Mouse (Mus musculus): ENCODE measurements around the gene Mt3. TPM values are rescaled to one million over a fixed set of nuclear protein-coding genes. Genes with fewer than 3 reads are reported as not detected.
"Not testable (repeated sequence)": the region's sequence is repeated elsewhere in the genome, so short reads cannot be mapped to it uniquely, and the experiment has no call there.

The Mt3 gene
- polyA plus RNA-seq, 1 experiment = not detected

DNA sequence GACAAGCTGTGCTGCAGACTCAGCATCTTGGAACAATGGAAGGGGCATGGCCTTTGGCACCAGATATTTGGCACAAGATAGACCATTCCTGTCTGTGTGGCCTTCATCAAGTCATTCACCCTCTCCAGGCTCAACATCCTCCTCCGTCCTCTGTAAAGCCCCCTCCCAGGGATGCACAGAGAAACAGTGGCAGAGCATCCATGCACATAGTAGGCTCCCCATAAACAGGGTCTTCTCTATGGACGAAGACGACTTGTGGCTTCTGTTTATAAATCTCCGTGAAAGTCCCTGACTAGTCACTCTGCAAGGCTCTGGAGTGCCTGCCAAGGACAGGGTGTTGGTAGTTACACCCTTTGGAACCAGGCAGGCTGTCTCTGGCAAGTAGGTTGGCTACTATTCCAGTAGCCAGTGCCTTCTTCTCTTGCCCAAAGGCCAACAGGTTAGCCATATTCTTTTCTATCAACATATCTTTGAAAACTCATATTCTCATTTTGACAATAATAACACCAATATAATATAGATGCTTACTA lies 12.1 kb upstream of the Mt3 start:
- TF ChIP-seq CTCF (IDR thresholded peaks at IDR 0.05; ENCODE audit: low read depth, low read length) = no peak
- TF ChIP-seq POLR2A (IDR thresholded peaks at IDR 0.05; ENCODE audit: borderline replicate concordance, low read depth, low read length) = no peak
- Histone ChIP-seq H3K4me1 (ENCODE audit: control insufficient read depth, insufficient read depth, low read length) (no peaks in the 10 kb centered on the region), H3K4me3 (ENCODE audit: insufficient read depth, low read length) (no peak overlapping the region), H3K27ac (ENCODE audit: insufficient read depth, low read depth, low read length) (no peak overlapping the region)

DNA sequence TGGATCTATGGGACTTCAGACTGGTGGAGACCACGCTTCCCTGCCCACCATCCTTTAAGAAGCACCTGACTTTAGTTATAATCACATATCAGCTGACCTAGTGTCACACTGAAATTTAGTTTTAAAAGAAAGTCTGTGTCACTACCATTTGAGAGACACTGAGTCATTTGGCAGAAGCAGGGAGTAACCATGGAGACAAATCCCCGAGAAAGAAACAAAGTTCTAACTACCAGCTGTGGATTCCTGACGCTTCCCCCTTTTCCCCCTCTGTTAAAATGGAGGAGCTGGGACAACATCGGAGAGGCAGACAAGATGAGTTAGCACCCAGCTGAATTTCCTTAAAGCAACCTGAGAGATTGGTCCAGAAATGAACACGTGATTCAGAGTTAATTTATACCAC lies 4.2 kb upstream of the Mt3 start:
- Histone ChIP-seq H3K27ac (ENCODE audit: insufficient read depth, low read depth, low read length) (no peak overlapping the region), H3K4me3 (ENCODE audit: insufficient read depth, low read length) (no peak overlapping the region), H3K4me1 (ENCODE audit: control insufficient read depth, insufficient read depth, low read length) (no peaks in the 10 kb centered on the region)
- TF ChIP-seq POLR2A (IDR thresholded peaks at IDR 0.05; ENCODE audit: borderline replicate concordance, low read depth, low read length) (no peak), CTCF (IDR thresholded peaks at IDR 0.05; ENCODE audit: low read depth, low read length) (no peak)

DNA sequence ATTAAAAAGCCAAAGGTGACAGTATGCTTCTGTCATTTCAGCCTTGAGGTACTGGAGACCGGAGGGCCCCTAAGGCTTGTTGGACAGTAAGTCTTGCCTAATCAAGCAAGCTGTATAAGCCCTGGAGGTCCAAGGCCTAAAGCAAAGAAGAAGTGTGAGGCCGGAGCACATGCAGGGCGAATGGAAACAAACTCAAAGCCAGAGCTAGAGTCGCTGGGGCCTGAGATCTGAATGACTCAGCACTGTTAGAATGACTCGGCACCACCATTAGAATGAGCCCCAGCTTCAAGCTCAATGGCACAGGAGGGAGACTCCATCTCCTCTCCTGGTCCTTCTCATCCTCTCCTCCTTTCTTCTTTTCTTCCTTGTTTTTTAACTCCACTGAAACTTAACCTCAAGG lies 1.5 kb upstream of the Mt3 start:
- H3K4me1 ChIP-seq (ENCODE audit: control insufficient read depth, insufficient read depth, low read length) = no peaks in the 10 kb centered on the region
- TF ChIP-seq POLR2A (IDR thresholded peaks at IDR 0.05; ENCODE audit: borderline replicate concordance, low read depth, low read length) (no peak), CTCF (IDR thresholded peaks at IDR 0.05; ENCODE audit: low read depth, low read length) (no peak)
- H3K4me3 ChIP-seq (ENCODE audit: insufficient read depth, low read length) = no peak overlapping the region
- H3K27ac ChIP-seq (ENCODE audit: insufficient read depth, low read depth, low read length) = no peak overlapping the region

DNA sequence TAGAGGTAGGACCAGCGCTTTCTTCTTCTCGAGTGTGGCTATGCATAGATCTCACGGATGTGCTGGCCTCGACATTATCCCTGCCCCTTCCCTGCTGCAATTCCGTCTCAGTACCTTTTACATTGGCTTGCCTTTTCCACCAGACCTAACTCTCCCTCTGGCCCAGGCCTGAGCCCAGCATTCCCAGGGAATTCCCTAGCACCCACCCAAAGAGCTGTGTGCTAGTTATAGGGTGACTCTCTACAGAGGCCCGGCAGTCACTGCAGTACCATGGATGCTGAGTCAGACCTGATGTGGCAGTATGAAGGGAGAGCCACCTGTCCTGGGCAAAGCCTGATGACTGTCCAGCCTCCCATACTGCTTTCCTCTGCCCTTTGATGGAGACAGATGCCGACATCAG lies 1.0 kb downstream of the Mt3 start:
- Histone ChIP-seq H3K4me1 (ENCODE audit: control insufficient read depth, insufficient read depth, low read length) (peaks cover 4% of the 10 kb centered on the region), H3K27ac (ENCODE audit: insufficient read depth, low read depth, low read length) (no peak overlapping the region), H3K4me3 (ENCODE audit: insufficient read depth, low read length) (no peak overlapping the region)
- TF ChIP-seq POLR2A (IDR thresholded peaks at IDR 0.05; ENCODE audit: borderline replicate concordance, low read depth, low read length) = no peak
- TF ChIP-seq CTCF (IDR thresholded peaks at IDR 0.05; ENCODE audit: low read depth, low read length) = no peak

DNA sequence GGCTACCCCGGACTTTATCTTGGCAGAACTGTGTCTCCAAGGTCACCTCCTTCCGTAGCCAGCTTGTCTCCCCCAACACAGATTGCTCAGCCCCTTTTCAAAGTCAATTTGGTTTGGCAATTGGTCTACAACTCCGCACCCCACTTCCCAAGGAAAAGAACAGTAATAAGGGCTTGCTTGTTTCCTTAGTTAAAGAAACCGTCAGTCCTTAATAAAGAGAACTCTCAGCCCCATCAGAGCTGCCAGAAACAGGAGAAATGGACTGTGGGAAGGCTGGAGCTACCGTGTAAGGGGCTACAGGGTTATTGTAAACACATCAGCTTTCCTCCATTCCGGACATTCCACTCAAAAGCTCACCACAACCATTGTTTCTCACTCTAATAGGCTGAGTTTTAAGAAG lies 2.1 kb downstream of the Mt3 start:
- Histone ChIP-seq H3K4me1 (ENCODE audit: control insufficient read depth, insufficient read depth, low read length) (peaks cover 4% of the 10 kb centered on the region), H3K27ac (ENCODE audit: insufficient read depth, low read depth, low read length) (no peak overlapping the region), H3K4me3 (ENCODE audit: insufficient read depth, low read length) (no peak overlapping the region)
- TF ChIP-seq POLR2A (IDR thresholded peaks at IDR 0.05; ENCODE audit: borderline replicate concordance, low read depth, low read length) = no peak
- no peak for TF ChIP-seq CTCF (IDR thresholded peaks at IDR 0.05; ENCODE audit: low read depth, low read length)

DNA sequence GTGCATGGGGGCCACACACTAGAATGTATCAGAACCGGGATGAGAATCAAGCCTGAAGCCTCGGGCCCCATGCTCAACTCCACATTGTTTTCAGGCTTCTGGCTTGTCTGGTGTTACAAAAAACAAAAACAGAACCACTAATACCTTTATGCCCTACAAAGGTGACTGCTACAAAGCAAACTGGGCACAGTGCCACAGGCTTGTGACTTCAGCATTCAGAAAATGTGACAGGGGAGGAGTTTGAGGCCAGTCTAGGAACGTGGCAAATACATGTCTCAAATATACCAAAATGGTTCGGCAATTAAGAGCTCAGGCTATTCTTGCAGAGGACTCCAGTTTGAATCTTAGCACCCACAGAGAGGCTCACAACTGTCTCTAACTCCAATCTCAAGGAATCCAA lies 3.7 kb downstream of the Mt3 start:
- Histone ChIP-seq H3K4me3 (ENCODE audit: insufficient read depth, low read length) (no peak overlapping the region), H3K4me1 (ENCODE audit: control insufficient read depth, insufficient read depth, low read length) (peaks cover 4% of the 10 kb centered on the region), H3K27ac (ENCODE audit: insufficient read depth, low read depth, low read length) (no peak overlapping the region)
- no peak for TF ChIP-seq POLR2A (IDR thresholded peaks at IDR 0.05; ENCODE audit: borderline replicate concordance, low read depth, low read length)
- no peak for TF ChIP-seq CTCF (IDR thresholded peaks at IDR 0.05; ENCODE audit: low read depth, low read length)

DNA sequence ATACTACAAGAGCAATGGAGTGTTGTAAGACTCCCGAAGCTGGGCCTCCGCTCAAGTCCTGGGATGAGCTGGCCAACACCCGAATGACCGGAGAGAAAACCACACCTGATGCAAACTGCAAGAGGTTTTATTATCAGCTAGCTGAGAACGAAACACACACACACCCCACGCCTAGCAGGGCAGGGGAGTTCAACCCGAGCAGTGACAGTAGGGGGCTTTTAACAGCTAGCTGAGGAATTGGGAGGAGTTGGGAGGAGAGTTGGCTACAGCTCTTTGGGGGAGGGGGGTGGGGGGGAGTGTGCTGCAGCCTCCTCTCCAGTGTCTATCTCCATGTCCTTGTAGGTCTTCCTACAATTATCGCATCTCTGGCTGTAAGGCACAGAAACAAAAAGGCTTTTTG lies 13.4 kb downstream of the Mt3 start:
- H3K27ac ChIP-seq (ENCODE audit: insufficient read depth, low read depth, low read length); H3K4me1 ChIP-seq (ENCODE audit: control insufficient read depth, insufficient read depth, low read length); H3K4me3 ChIP-seq (ENCODE audit: insufficient read depth, low read length): not testable (repeated sequence)

DNA sequence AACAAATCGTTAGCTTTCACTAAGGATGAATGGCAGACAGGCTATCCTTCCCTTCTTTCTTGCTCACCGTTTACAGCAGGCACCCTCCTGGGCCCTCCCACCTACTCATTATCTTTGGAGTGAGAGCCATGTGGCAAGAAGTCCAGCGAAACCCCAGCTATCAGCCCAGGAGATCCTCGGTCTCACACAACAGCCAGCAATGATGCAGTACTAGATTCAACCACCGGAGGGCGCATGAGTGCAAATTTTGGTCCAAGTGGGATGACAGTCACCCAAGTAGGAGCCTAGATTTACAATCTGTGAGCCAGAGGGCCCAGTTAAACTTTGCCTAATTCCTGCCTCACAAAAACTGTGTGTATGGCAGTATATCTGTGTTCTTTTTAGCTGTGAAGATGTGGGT lies 14.8 kb downstream of the Mt3 start:
- Histone ChIP-seq H3K27ac (ENCODE audit: insufficient read depth, low read depth, low read length) (no peak overlapping the region), H3K4me1 (ENCODE audit: control insufficient read depth, insufficient read depth, low read length) (peaks cover 8% of the 10 kb centered on the region), H3K4me3 (ENCODE audit: insufficient read depth, low read length) (peak overlapping the region; percentile 27; the same call in 1 of the 2 replicates)
- TF ChIP-seq POLR2A (IDR thresholded peaks at IDR 0.05; ENCODE audit: borderline replicate concordance, low read depth, low read length) (no peak), CTCF (IDR thresholded peaks at IDR 0.05; ENCODE audit: low read depth, low read length) (peak; percentile 59)

DNA sequence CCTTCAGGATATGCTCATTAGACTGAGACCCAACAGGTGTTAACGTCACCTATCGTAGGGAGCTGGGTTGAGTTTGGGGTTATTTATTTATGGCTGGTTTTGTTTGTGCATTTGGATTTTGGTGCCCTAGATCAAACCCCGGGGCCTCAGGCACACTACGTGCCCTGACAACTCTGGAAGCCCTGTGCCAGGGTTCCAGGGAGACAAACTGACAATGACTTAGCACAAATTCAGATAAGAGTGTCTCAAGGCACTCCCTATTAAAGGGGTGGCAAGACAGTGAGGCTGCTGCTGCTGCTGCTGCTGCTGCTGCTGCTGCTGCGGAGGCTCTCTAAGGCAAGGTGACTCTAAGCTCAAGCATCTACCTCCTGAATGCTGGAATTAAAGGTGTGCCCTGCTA lies 17.1 kb downstream of the Mt3 start:
- Histone ChIP-seq H3K27ac (ENCODE audit: insufficient read depth, low read depth, low read length) (no peak overlapping the region), H3K4me1 (ENCODE audit: control insufficient read depth, insufficient read depth, low read length) (peaks cover 15% of the 10 kb centered on the region), H3K4me3 (ENCODE audit: insufficient read depth, low read length) (no peak overlapping the region)
- no peak for TF ChIP-seq POLR2A (IDR thresholded peaks at IDR 0.05; ENCODE audit: borderline replicate concordance, low read depth, low read length)
- no peak for TF ChIP-seq CTCF (IDR thresholded peaks at IDR 0.05; ENCODE audit: low read depth, low read length)

DNA sequence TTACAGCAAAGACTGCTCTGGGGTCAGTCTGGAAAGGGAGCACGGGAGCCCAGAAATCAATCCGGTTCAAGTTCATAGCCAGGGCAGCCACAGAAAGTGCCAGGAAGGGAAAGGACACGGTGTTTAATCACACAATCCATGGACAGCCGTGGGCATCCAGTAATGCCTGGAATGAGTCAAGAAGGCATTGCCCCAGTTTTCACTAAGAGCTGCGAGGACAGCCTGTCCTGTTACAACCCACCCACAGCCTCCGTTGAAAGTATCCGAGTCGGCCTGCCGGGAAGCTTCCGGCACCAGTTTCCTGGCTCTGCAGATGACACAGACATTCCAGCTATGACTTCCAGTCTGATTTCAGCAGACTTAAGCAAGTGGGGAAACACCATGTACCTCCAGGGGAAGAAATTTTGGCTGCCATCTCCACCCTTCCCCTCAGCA lies 18.9 kb downstream of the Mt3 start:
- Histone ChIP-seq H3K27ac (ENCODE audit: insufficient read depth, low read depth, low read length) (no peak overlapping the region), H3K4me3 (ENCODE audit: insufficient read depth, low read length) (peak overlapping the region; percentile 87; the same call in 1 of the 2 replicates), H3K4me1 (ENCODE audit: control insufficient read depth, insufficient read depth, low read length) (peaks cover 17% of the 10 kb centered on the region)
- TF ChIP-seq POLR2A (IDR thresholded peaks at IDR 0.05; ENCODE audit: borderline replicate concordance, low read depth, low read length) = no peak
- no peak for TF ChIP-seq CTCF (IDR thresholded peaks at IDR 0.05; ENCODE audit: low read depth, low read length)

All from bone marrow macrophage, adult 2 months (primary cell).